Mouse (Mus musculus) MEL (cell line): ENCODE measurements around the gene Gm2431. TPM values are rescaled to one million over a fixed set of nuclear protein-coding genes. Genes with fewer than 3 reads are reported as not detected.
"Not testable (repeated sequence)": the region's sequence is repeated elsewhere in the genome, so short reads cannot be mapped to it uniquely, and the experiment has no call there.

ENCODE experiments used
- DNase-seq: peaks from one replicate; pipeline ENCODE4 v3.0.0; 2011; ENCODE audit warnings: low read depth, low spot score
- H3K27ac ChIP-seq: 2 replicates; pipeline ENCODE4 v1.5.1; 2012; ENCODE audit warnings: low read depth, mild to moderate bottlenecking, control low read depth, low read length, moderate library complexity; ENCODE audit not compliant: control insufficient read depth
- H3K27me3 ChIP-seq, 2 experiments: fragments of 150-350 bp in 1 of 2; sonication (generic) in 1 of 2; 2 replicates each; pipeline ENCODE4 v1.6.1; 2012; ENCODE audit warnings: low read length in 2 of 2, mild to moderate bottlenecking in 2 of 2, improper control_type of control experiment in 1 of 2, moderate library complexity in 1 of 2; ENCODE audit not compliant: insufficient read depth in 2 of 2, control insufficient read depth in 1 of 2
- H3K36me3 ChIP-seq, 2 experiments: 2 replicates each; pipeline ENCODE4 v1.6.1; 2012 to 2014; ENCODE audit warnings: low read length in 2 of 2, improper control_type of control experiment in 1 of 2, inconsistent platforms in 1 of 2, mild to moderate bottlenecking in 1 of 2; ENCODE audit not compliant: insufficient read depth in 2 of 2, control insufficient read depth in 1 of 2
- H3K4me1 ChIP-seq, 2 experiments: fragments of 150-350 bp in 1 of 2; sonication (generic) in 1 of 2; 2 replicates each; pipeline ENCODE4 v1.6.1; 2012; ENCODE audit warnings: low read length in 2 of 2, improper control_type of control experiment in 1 of 2, mild to moderate bottlenecking in 1 of 2; ENCODE audit not compliant: insufficient read depth in 2 of 2, control insufficient read depth in 1 of 2
- H3K4me3 ChIP-seq, 2 experiments: fragments of 150-350 bp in 1 of 2; sonication (generic) in 1 of 2; 2 replicates each; pipeline ENCODE4 v1.5.1; 2012; ENCODE audit warnings: low read depth in 2 of 2, low read length in 2 of 2, mild to moderate bottlenecking in 2 of 2, moderate library complexity in 2 of 2, control low read depth in 1 of 2, improper control_type of control experiment in 1 of 2; ENCODE audit not compliant: control insufficient read depth in 1 of 2, insufficient read depth in 1 of 2
- H3K79me2 ChIP-seq: 2 replicates; pipeline ENCODE4 v1.6.1; 2012; ENCODE audit warnings: mild to moderate bottlenecking, low read length, moderate library complexity; ENCODE audit not compliant: control insufficient read depth, poor library complexity, insufficient read depth
- H3K9ac ChIP-seq: 2 replicates; pipeline ENCODE4 v1.6.1; 2012; ENCODE audit warnings: low read depth, mild to moderate bottlenecking, control low read depth, low read length, moderate library complexity; ENCODE audit not compliant: control insufficient read depth, poor library complexity, severe bottlenecking
- H3K9me3 ChIP-seq: fragments of 150-350 bp; sonication (generic); replicated peaks from 2 replicates; pipeline ENCODE4 v1.6.1; 2012; ENCODE audit warnings: mild to moderate bottlenecking, low read length, improper control_type of control experiment, moderate library complexity; ENCODE audit not compliant: insufficient read depth
- BHLHE40 ChIP-seq: IDR thresholded peaks from 2 replicates; pipeline ENCODE4 v1.6.1; 2012; ENCODE audit warnings: low read depth, mild to moderate bottlenecking, inconsistent platforms, low read length, improper control_type of control experiment, borderline replicate concordance
- CHD2 ChIP-seq: IDR thresholded peaks from 2 replicates; pipeline ENCODE4 v1.6.1; 2011; ENCODE audit warnings: low read length, improper control_type of control experiment
- ETS1 ChIP-seq: IDR thresholded peaks from 2 replicates; pipeline ENCODE4 v1.6.1; 2012; ENCODE audit warnings: low read depth, mild to moderate bottlenecking, inconsistent platforms, low read length, improper control_type of control experiment, moderate library complexity
- MEF2A ChIP-seq: IDR thresholded peaks from 2 replicates; pipeline ENCODE4 v1.6.1; 2014; ENCODE audit warnings: low read depth, mild to moderate bottlenecking, inconsistent platforms, low read length, improper control_type of control experiment; ENCODE audit not compliant: poor library complexity, insufficient replicate concordance, severe bottlenecking; ENCODE audit errors: extremely low read depth
- NELFE ChIP-seq: IDR thresholded peaks from 2 replicates; pipeline ENCODE4 v1.6.1; 2011; ENCODE audit warnings: low read depth, low read length, improper control_type of control experiment
- POLR2AphosphoS2 ChIP-seq: IDR thresholded peaks from 2 replicates; pipeline ENCODE4 v1.6.1; 2011; ENCODE audit warnings: low read length, improper control_type of control experiment
- SIN3A ChIP-seq: IDR thresholded peaks from 2 replicates; pipeline ENCODE4 v1.6.1; 2012; ENCODE audit warnings: low read length, improper control_type of control experiment, inconsistent platforms
- SMC3 ChIP-seq: IDR thresholded peaks from 2 replicates; pipeline ENCODE4 v1.6.1; 2011; ENCODE audit warnings: low read depth, low read length, improper control_type of control experiment
- TAL1 ChIP-seq: IDR thresholded peaks from 2 replicates; pipeline ENCODE4 v1.6.1; 2012; ENCODE audit warnings: mild to moderate bottlenecking, inconsistent platforms, low read length, moderate library complexity, mixed read lengths
- TBP ChIP-seq: IDR thresholded peaks from 2 replicates; pipeline ENCODE4 v1.8.0; 2011; ENCODE audit warnings: low read depth, low read length, improper control_type of control experiment
- TCF12 ChIP-seq: IDR thresholded peaks from 2 replicates; pipeline ENCODE4 v1.6.1; 2014; ENCODE audit warnings: low read depth, mild to moderate bottlenecking, inconsistent platforms, low read length, improper control_type of control experiment, moderate library complexity
- USF2 ChIP-seq, 2 experiments: IDR thresholded peaks; 2 replicates each; pipeline ENCODE4 v1.6.1; 2011 to 2012; ENCODE audit warnings: improper control_type of control experiment in 2 of 2, low read length in 2 of 2, borderline replicate concordance in 1 of 2, inconsistent platforms in 1 of 2, low read depth in 1 of 2, mild to moderate bottlenecking in 1 of 2; ENCODE audit not compliant: insufficient read depth in 1 of 2
- ZKSCAN1 ChIP-seq: IDR thresholded peaks from 2 replicates; pipeline ENCODE4 v1.6.1; 2012; ENCODE audit warnings: low read depth, mild to moderate bottlenecking, inconsistent platforms, low read length, improper control_type of control experiment, moderate library complexity
- polyA plus RNA-seq, 2 experiments: library from polyadenylated mRNA; stranded (reverse) in 1 of 2; unstranded in 1 of 2; fragments of >175 nt in 1 of 2; fragments of >200 nt in 1 of 2; gene quantifications; 2 replicates each; pipeline versions ENCODE4 v1.2.1 to v1.2.4; 2012; ENCODE audit warnings: low replicate concordance in 2 of 2, low read depth in 1 of 2; ENCODE audit not compliant: insufficient read length in 2 of 2, insufficient read depth in 1 of 2, missing spikeins in 1 of 2
- total RNA-seq: library from RNA; depleted of rRNA; stranded (reverse); fragments of 300-350 nt; gene quantifications from 2 replicates; pipeline ENCODE4 v1.2.3, GENCODE M21; 2012; rRNA removed

The Gm2431 gene
- total and polyA plus RNA-seq, 3 experiments, result not detected

- no peaks in the 10 kb centered on the region for H3K9me3 ChIP-seq
- H3K36me3 ChIP-seq, result no peaks in the 10 kb centered on the region
- no peak overlapping the region for H3K4me3 ChIP-seq
- no peak for DNase-seq
- H3K9ac ChIP-seq, result no peak overlapping the region
- H3K4me1 ChIP-seq, result no peaks in the 10 kb centered on the region
- TF ChIP-seq SIN3A (no peak), TBP (no peak), NELFE (no peak), POLR2AphosphoS2 (no peak), ETS1 (no peak), BHLHE40 (no peak), CHD2 (no peak), MEF2A (no peak), TCF12 (no peak)
- no peak overlapping the region for H3K27ac ChIP-seq
- no peaks in the 10 kb centered on the region for H3K79me2 ChIP-seq
- H3K27me3 ChIP-seq, result peaks cover 0 to 2% of the 10 kb centered on the region in 2 experiments; a peak in 2 of 4 replicates
Measured at GRCm38 (mm10) chr7:142224518-142224917, 33.6 kb downstream of the Gm2431 start.

GRCm38 (mm10) chr7:142212136-142212535 is 46.0 kb downstream of the Gm2431 start:
- DNase-seq, H3K27ac ChIP-seq, H3K79me2 ChIP-seq, H3K4me1 ChIP-seq, H3K4me3 ChIP-seq, H3K9ac ChIP-seq, H3K36me3 ChIP-seq, H3K9me3 ChIP-seq, H3K27me3 ChIP-seq: not testable (repeated sequence)

- H3K79me2 ChIP-seq, result no peaks in the 10 kb centered on the region
- TF ChIP-seq NELFE (no peak), CHD2 (no peak), ETS1 (no peak), SMC3 (no peak), USF2 (IDR thresholded peaks at IDR 0.05; ENCODE audit: borderline replicate concordance in 1 of 2, insufficient read depth in 1 of 2, low read depth in 1 of 2, low read length in 2 of 2) (no peak), ZKSCAN1 (no peak), MEF2A (no peak), TAL1 (no peak)
- no peak within 1 kb of the TSS for H3K9ac ChIP-seq
- H3K4me1 ChIP-seq, result no peaks in the 10 kb centered on the region
- peaks cover 8 to 9% of the 10 kb centered on the region in 2 experiments for H3K27me3 ChIP-seq
- no peaks in the 10 kb centered on the region for H3K36me3 ChIP-seq
- no peak for DNase-seq
- no peaks in the 10 kb centered on the region for H3K9me3 ChIP-seq
- no peak within 1 kb of the TSS for H3K4me3 ChIP-seq
- H3K27ac ChIP-seq, result no peak within 1 kb of the TSS
Measured at GRCm38 (mm10) chr7:142211559-142211958, 46.6 kb downstream of the Gm2431 start, which contains the start of gene Gm7579. TSS of gene Gm7579 (plus strand) at chr7:142211859.

Other genes starting within 250 kb of the Gm2431 start
- gene Mob2, start 197.3 kb downstream of the Gm2431 start, total RNA-seq, result 33.6 and 33.9 TPM in 2 replicates
- gene Mob2, start 197.3 kb downstream of the Gm2431 start, polyA plus RNA-seq, result 10 to 100 TPM in 1 of 2 experiments, not detected in 1; 45.2 TPM
- gene Dusp8, start 162.5 kb downstream of the Gm2431 start, total RNA-seq, result 0.20 and 0.23 TPM in 2 replicates
- under 1 TPM in 1 of 2 experiments, not detected in 1; 0.31 TPM for gene Dusp8, start 162.5 kb downstream of the Gm2431 start, polyA plus RNA-seq
- gene Gm45618, start 137.6 kb downstream of the Gm2431 start, total RNA-seq, result not detected in 2 replicates
- gene Gm45618, start 137.6 kb downstream of the Gm2431 start, polyA plus RNA-seq, result not detected
- not detected in 2 replicates for gene Gm39115, start 122.3 kb downstream of the Gm2431 start, total RNA-seq
- not detected for gene Gm39115, start 122.3 kb downstream of the Gm2431 start, polyA plus RNA-seq
- gene Gm45337, start 113.7 kb downstream of the Gm2431 start, total RNA-seq, result not detected in 2 replicates
- gene Gm45337, start 113.7 kb downstream of the Gm2431 start, polyA plus RNA-seq, result not detected
- not detected in 2 replicates for gene Gm29735, start 101.2 kb downstream of the Gm2431 start, total RNA-seq
- gene Gm29735, start 101.2 kb downstream of the Gm2431 start, polyA plus RNA-seq, result not detected
- gene Gm4553, start 92.6 kb downstream of the Gm2431 start, total RNA-seq, result not detected in 2 replicates
- not detected for gene Gm4553, start 92.6 kb downstream of the Gm2431 start, polyA plus RNA-seq
- not detected in 2 replicates for gene Krtap5-2, start 82.3 kb downstream of the Gm2431 start, total RNA-seq
- not detected for gene Krtap5-2, start 82.3 kb downstream of the Gm2431 start, polyA plus RNA-seq
- gene Gm10153, start 68.0 kb downstream of the Gm2431 start, total RNA-seq, result not detected in 2 replicates
- gene Gm10153, start 68.0 kb downstream of the Gm2431 start, polyA plus RNA-seq, result not detected
- not detected in 2 replicates for gene Krtap5-3, start 57.0 kb downstream of the Gm2431 start, total RNA-seq
- not detected for gene Krtap5-3, start 57.0 kb downstream of the Gm2431 start, polyA plus RNA-seq
- gene Gm7579, start 46.5 kb downstream of the Gm2431 start, total RNA-seq, result not detected in 2 replicates
- gene Gm7579, start 46.5 kb downstream of the Gm2431 start, polyA plus RNA-seq, result not detected
- gene Krtap5-5, start 28.4 kb downstream of the Gm2431 start, total RNA-seq, result not detected in 2 replicates
- gene Krtap5-5, start 28.4 kb downstream of the Gm2431 start, polyA plus RNA-seq, result not detected
- not detected in 2 replicates for gene Gm40460, start 17.3 kb downstream of the Gm2431 start, total RNA-seq
- not detected for gene Gm40460, start 17.3 kb downstream of the Gm2431 start, polyA plus RNA-seq
- gene Gm4559, start 16.0 kb upstream of the Gm2431 start, total RNA-seq, result not detected in 2 replicates
- not detected for gene Gm4559, start 16.0 kb upstream of the Gm2431 start, polyA plus RNA-seq
- not detected in 2 replicates for gene Krtap5-1, start 38.8 kb upstream of the Gm2431 start, total RNA-seq
- gene Krtap5-1, start 38.8 kb upstream of the Gm2431 start, polyA plus RNA-seq, result not detected
- gene Krtap5-4, start 45.2 kb upstream of the Gm2431 start, total RNA-seq, result not detected in 2 replicates
- not detected for gene Krtap5-4, start 45.2 kb upstream of the Gm2431 start, polyA plus RNA-seq
- gene Ifitm10, start 115.4 kb upstream of the Gm2431 start, total RNA-seq, result not detected in 2 replicates
- under 1 TPM in 1 of 2 experiments, not detected in 1; 0.21 TPM for gene Ifitm10, start 115.4 kb upstream of the Gm2431 start, polyA plus RNA-seq
- 3.2 and 8.1 TPM in 2 replicates for gene Gm49369, start 124.3 kb upstream of the Gm2431 start, total RNA-seq
- gene Gm49369, start 124.3 kb upstream of the Gm2431 start, polyA plus RNA-seq, result 10 to 100 TPM in 1 of 2 experiments, not detected in 1; 15.2 TPM
- 112 and 115 TPM in 2 replicates for gene Ctsd, start 129.7 kb upstream of the Gm2431 start, total RNA-seq
- gene Ctsd, start 129.7 kb upstream of the Gm2431 start, polyA plus RNA-seq, result 100 to 1,000 TPM in 1 of 2 experiments, 10 to 100 TPM in 1; 89.3 to 179 TPM
- gene Syt8, start 176.5 kb upstream of the Gm2431 start, total RNA-seq, result not detected in 2 replicates
- not detected for gene Syt8, start 176.5 kb upstream of the Gm2431 start, polyA plus RNA-seq
- gene Tnni2, start 183.5 kb upstream of the Gm2431 start, total RNA-seq, result not detected in 2 replicates
- under 1 TPM in 1 of 2 experiments, not detected in 1; 0.84 TPM for gene Tnni2, start 183.5 kb upstream of the Gm2431 start, polyA plus RNA-seq
- gene Lsp1, start 202.5 kb upstream of the Gm2431 start, total RNA-seq, result not detected in 2 replicates
- gene Lsp1, start 202.5 kb upstream of the Gm2431 start, polyA plus RNA-seq, result not detected
- gene Tnnt3, start 240.5 kb upstream of the Gm2431 start, total RNA-seq, result not detected in 2 replicates
- gene Tnnt3, start 240.5 kb upstream of the Gm2431 start, polyA plus RNA-seq, result not detected